Mouse (Mus musculus) telencephalon, adult 2 months (tissue): ENCODE data around the gene Cyp2j9.
A peak's percentile ranks its signal among the peaks of the same experiment; 100 is the strongest.
"Not testable (repeated sequence)": the region's sequence is repeated elsewhere in the genome, so short reads cannot be mapped to it uniquely, and the experiment has no call there.

Source experiments
- DNase-seq: peaks from one replicate; pipeline ENCODE4 v3.0.0-alpha.2; 2011; ENCODE audit warnings: low read depth, low spot score

Gene Cyp2j9

GRCm38 (mm10) chr4:96590911-96591790 lies at the start of gene Cyp2j9:
Gene Cyp2j9 (minus strand): TSS chr4:96591578.
- DNase-seq = peak; percentile 2

- no peak for DNase-seq
Observed at GRCm38 (mm10) chr4:96635455-96635854, 44.1 kb upstream of the Cyp2j9 start.

GRCm38 (mm10) chr4:96622474-96622873 lies 31.1 kb upstream of the Cyp2j9 start:
- no peak for DNase-seq

- DNase-seq = peak; percentile 50
Observed at GRCm38 (mm10) chr4:96591791-96592150, 393 bp upstream of the Cyp2j9 start.

- peak; percentile 55 for DNase-seq
Observed at GRCm38 (mm10) chr4:96581425-96582088, 9.8 kb downstream of the Cyp2j9 start.

- not testable (repeated sequence) for DNase-seq
Observed at GRCm38 (mm10) chr4:96580351-96580750, 11.0 kb downstream of the Cyp2j9 start.

GRCm38 (mm10) chr4:96569442-96569841 lies 21.9 kb downstream of the Cyp2j9 start:
- DNase-seq = no peak

GRCm38 (mm10) chr4:96567988-96568387 lies 23.4 kb downstream of the Cyp2j9 start:
- DNase-seq = no peak

GRCm38 (mm10) chr4:96565808-96566207 lies 25.6 kb downstream of the Cyp2j9 start:
- DNase-seq = no peak

GRCm38 (mm10) chr4:96560464-96560863 lies 30.9 kb downstream of the Cyp2j9 start:
- DNase-seq = no peak

GRCm38 (mm10) chr4:96559781-96560180 lies 31.6 kb downstream of the Cyp2j9 start:
- DNase-seq = no peak

GRCm38 (mm10) chr4:96553133-96553819 lies 38.1 kb downstream of the Cyp2j9 start, which contains the start of gene Cyp2j6:
Gene Cyp2j6 (minus strand): TSS chr4:96553661.
- peak; percentile 56 for DNase-seq

GRCm38 (mm10) chr4:96551619-96552018 lies 39.8 kb downstream of the Cyp2j9 start:
- no peak for DNase-seq

GRCm38 (mm10) chr4:96545976-96546375 lies 45.4 kb downstream of the Cyp2j9 start:
- DNase-seq = peak; percentile 50

- DNase-seq = no peak
Observed at GRCm38 (mm10) chr4:96525772-96526171, 65.6 kb downstream of the Cyp2j9 start.

GRCm38 (mm10) chr4:96522256-96522655 lies 69.1 kb downstream of the Cyp2j9 start:
- DNase-seq = no peak
